Mouse (Mus musculus): ENCODE results near the gene Lrch3.

Lrch3 gene

DNA sequence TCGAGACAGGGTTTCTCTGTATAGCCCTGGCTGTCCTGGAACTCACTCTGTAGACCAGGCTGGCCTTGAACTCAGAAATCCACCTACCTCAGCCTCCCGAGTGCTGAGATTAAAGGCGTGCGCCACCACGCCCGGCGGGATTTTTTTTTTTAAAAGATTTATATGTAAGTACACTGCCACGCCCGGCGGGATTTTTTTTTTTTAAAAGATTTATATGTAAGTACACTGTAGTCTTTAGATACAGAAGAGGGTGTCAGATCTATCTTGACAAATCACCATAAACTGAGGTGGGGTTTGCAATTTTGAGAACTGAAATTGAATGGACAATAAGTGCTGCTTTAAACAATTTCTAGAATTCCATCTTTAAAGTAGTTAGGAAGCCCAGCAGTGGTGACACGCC, 147.5 kb downstream of the Lrch3 start:
- DNase-seq (ENCODE audit: low read depth, low spot score): no peak
- H3K36me3 ChIP-seq (ENCODE audit: control insufficient read depth, insufficient read depth, low read length, poor library complexity, severe bottlenecking): peaks cover 3% of the 10 kb centered on the region
- no peaks in the 10 kb centered on the region for H3K27me3 ChIP-seq (ENCODE audit: control insufficient read depth, insufficient read depth, low read length, poor library complexity, severe bottlenecking)

DNA sequence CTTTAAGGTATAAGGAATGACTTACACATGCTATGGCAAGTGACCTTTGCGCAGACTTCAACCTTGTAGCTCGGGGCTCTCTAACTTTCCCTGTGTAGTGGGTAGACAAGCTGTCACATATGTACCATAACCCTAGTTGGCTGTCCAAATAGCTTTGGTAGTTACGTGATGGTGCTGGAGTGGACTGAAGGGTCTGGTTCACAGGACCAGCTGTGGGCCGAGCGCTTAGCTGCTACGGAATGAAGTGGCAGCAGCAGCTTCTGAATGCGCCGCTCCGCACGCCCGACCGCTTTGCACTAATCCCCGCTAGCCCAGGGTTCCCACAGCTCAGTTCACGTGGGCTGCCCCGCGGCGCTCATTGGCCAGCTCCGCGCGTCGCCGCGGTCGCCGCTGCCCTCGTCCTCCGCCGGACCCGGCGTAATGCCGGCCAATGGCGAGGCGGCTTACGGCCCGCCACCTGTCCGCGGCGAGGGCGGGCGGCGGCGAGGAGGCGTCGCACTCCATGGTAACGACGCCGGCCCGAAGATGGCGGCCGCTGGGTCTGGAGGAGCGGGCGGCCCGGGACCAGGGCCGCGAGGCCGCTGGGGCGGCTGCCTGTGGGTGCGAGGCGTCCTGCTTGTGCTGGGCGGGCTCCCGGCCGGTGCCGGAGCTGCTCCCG, 148.3 kb downstream of the Lrch3 start, which contains the start of gene Lmln:
Gene Lmln, plus strand, starts transcription at position 498 of the 658 bp plus-strand sequence.
- Histone ChIP-seq H3K36me3 (ENCODE audit: control insufficient read depth, insufficient read depth, low read length, poor library complexity, severe bottlenecking) (peaks cover 3% of the 10 kb centered on the region), H3K27me3 (ENCODE audit: control insufficient read depth, insufficient read depth, low read length, poor library complexity, severe bottlenecking) (no peaks in the 10 kb centered on the region)
- peak; percentile 86 for DNase-seq (ENCODE audit: low read depth, low spot score)

DNA sequence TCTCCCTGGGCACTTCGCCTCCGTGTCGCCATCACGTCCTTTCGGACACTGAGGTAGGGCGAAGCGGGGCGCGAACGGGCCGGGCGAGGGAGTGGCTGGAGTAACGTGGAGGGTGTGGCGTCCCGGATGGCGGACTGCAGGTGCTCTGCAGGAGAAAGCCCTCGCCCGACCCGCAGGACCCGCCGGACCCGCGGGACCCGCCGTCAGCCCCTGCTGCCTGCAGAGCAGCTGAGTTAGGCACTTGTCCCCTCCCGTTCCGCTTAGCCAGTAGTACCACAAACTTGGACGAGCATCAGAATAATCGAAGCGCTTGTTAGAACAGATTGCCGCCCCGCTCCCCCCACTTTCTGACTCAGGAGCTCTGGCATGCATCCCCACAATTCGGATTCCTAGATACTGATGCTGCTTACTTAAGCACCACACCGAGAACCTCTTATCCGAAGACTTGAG, 148.8 kb downstream of the Lrch3 start:
- H3K36me3 ChIP-seq (ENCODE audit: control insufficient read depth, insufficient read depth, low read length, poor library complexity, severe bottlenecking): peaks cover 3% of the 10 kb centered on the region
- no peak for DNase-seq (ENCODE audit: low read depth, low spot score)
- no peaks in the 10 kb centered on the region for H3K27me3 ChIP-seq (ENCODE audit: control insufficient read depth, insufficient read depth, low read length, poor library complexity, severe bottlenecking)

DNA sequence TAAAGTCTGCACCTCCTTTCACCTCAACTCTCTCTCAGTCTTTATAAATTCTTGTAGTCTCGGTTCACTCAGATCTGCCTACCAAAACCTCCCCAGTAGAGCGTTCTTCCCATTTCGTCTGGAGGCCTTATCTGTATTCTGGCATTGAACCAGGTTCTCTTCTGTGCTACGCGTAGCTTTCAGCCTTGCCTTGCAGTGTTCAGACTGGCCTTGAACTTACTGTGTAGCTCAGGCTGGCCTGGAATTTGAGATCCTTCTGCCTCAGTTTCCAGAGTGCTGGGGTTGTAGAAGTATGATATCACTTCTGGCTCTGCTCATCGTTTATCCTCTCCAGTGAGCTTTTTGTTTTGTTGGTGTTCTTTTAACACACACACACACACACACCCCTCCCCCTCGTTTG, 149.4 kb downstream of the Lrch3 start:
- no peaks in the 10 kb centered on the region for H3K27me3 ChIP-seq (ENCODE audit: control insufficient read depth, insufficient read depth, low read length, poor library complexity, severe bottlenecking)
- peaks cover 2% of the 10 kb centered on the region; the same call in 1 of the 2 replicates for H3K36me3 ChIP-seq (ENCODE audit: control insufficient read depth, insufficient read depth, low read length, poor library complexity, severe bottlenecking)
- no peak for DNase-seq (ENCODE audit: low read depth, low spot score)

DNA sequence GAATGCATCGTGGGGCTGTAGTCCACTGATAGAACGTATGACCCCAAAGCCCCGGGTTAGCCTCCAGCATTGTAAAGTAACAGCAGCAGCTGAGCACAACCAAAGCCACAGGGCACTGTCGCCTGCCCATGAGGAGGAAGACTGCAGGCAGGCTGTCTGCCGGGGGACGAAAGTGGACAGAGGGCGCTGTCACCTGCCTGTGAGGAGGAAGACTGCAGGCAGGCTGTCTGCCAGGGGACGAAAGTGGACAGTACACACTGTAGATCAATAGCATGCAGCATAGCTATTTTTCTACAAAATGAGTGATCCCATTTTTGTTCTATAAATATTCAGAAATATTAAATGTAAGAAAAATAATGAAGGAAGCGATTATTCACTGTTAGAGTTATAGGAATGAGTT, 150.7 kb downstream of the Lrch3 start:
- Histone ChIP-seq H3K27me3 (ENCODE audit: control insufficient read depth, insufficient read depth, low read length, poor library complexity, severe bottlenecking) (no peaks in the 10 kb centered on the region), H3K36me3 (ENCODE audit: control insufficient read depth, insufficient read depth, low read length, poor library complexity, severe bottlenecking) (no peaks in the 10 kb centered on the region)
- DNase-seq (ENCODE audit: low read depth, low spot score): no peak

Data from splenic B cell, adult 2 months (primary cell).